Mouse (Mus musculus) lung, embryonic 14.5 days (tissue): ENCODE measurements around the gene Cnpy4. TPM values are rescaled to one million over a fixed set of nuclear protein-coding genes. Genes with fewer than 3 reads are reported as not detected.
A peak's percentile ranks its signal among the peaks of the same experiment; 100 is the strongest.

ENCODE experiments used
- ATAC-seq: fragments of 200-750 bp; cut with Nextera tagmentation; 2 replicates; pipeline ENCODE4 v1.8.0; 2017; ENCODE audit warnings: mild to moderate bottlenecking, moderate TSS enrichment, moderate library complexity; ENCODE audit not compliant: insufficient read depth
- DNase-seq: peaks from one replicate; pipeline ENCODE4 v3.0.0-alpha.2; 2015
- H3K27ac ChIP-seq: fragments of 300-500 bp; sonication (generic); 2 replicates; pipeline ENCODE4 v1.5.1; 2014; ENCODE audit warnings: low read depth, mild to moderate bottlenecking, moderate library complexity
- H3K27me3 ChIP-seq: fragments of 300-500 bp; sonication (generic); 2 replicates; pipeline ENCODE4 v1.6.1; 2014; ENCODE audit warnings: low read length, control low read depth; ENCODE audit not compliant: insufficient read depth
- H3K36me3 ChIP-seq: fragments of 300-500 bp; sonication (generic); 2 replicates; pipeline ENCODE4 v1.6.1; 2014; ENCODE audit warnings: control low read depth; ENCODE audit not compliant: insufficient read depth
- H3K4me1 ChIP-seq: fragments of 300-500 bp; sonication (generic); 2 replicates; pipeline ENCODE4 v1.6.1; 2014; ENCODE audit warnings: antibody characterized with exemption, control low read depth; ENCODE audit not compliant: insufficient read depth
- H3K4me2 ChIP-seq: fragments of 300-500 bp; sonication (generic); 2 replicates; pipeline ENCODE4 v1.6.1; 2014; ENCODE audit warnings: mild to moderate bottlenecking
- H3K4me3 ChIP-seq: fragments of 300-500 bp; sonication (generic); 2 replicates; pipeline ENCODE4 v1.5.1; 2014; ENCODE audit warnings: low read depth, low read length
- H3K9ac ChIP-seq: fragments of 300-500 bp; sonication (generic); 2 replicates; pipeline ENCODE4 v1.6.1; 2014
- H3K9me3 ChIP-seq: fragments of 300-500 bp; sonication (generic); 2 replicates; pipeline ENCODE4 v1.6.1; 2016; ENCODE audit warnings: low read depth, low read length, control low read depth
- CTCF ChIP-seq: IDR thresholded peaks from 2 replicates; pipeline ENCODE4 v1.5.1; 2016; ENCODE audit warnings: antibody characterized with exemption, low read depth
- WGBS: fragments of 180-500 bp; shearing (Covaris S2); extraction: QIAGEN DNeasy Blood & Tissue Kit; methylation state at CpG from one replicate; pipeline ENCODE4 v1.1.7; 2014; 5-methylcytosine and 5-hydroxymethylcytosine counted together
- polyA plus RNA-seq: library from polyadenylated mRNA; unstranded; fragments of >200 nt; fragmentation: Nextera tagmentation; extraction: Ambion mirVana; gene quantifications from 2 replicates; pipeline ENCODE4 v1.2.1, GENCODE M21; 2014

The Cnpy4 gene
- polyA plus RNA-seq, 1 experiment from 2014 or later, result 59.0 TPM

GRCm38 (mm10) chr5:138173217-138173616, 14.1 kb upstream of the Cnpy4 start:
- peak overlapping the region; percentile 80 for H3K4me2 ChIP-seq
- ATAC-seq (no peak), DNase-seq (no peak)
- no peak for TF ChIP-seq CTCF
- H3K27me3 ChIP-seq, result no peaks in the 10 kb centered on the region
- peaks cover 61% of the 10 kb centered on the region for H3K36me3 ChIP-seq
- H3K9me3 ChIP-seq, result no peaks in the 10 kb centered on the region
- H3K4me1 ChIP-seq, result 0 out of 2 replicates have a peak, but pooled peaks cover 7% of the 10 kb centered on the region
- no peak overlapping the region for H3K9ac ChIP-seq
- 66% methylated on average over 3 of the region's 3 CpGs for WGBS
- H3K4me3 ChIP-seq, result peak overlapping the region; percentile 81; the same call in 1 of the 2 replicates
- no peak overlapping the region for H3K27ac ChIP-seq

GRCm38 (mm10) chr5:138187661-138188306, 499 bp downstream of the Cnpy4 start:
- peak; percentile 89 for DNase-seq
- Histone ChIP-seq H3K9me3 (no peaks in the 10 kb centered on the region), H3K9ac (peak overlapping the region; percentile 67), H3K4me2 (peak overlapping the region; percentile 82), H3K27ac (peak overlapping the region; percentile 42; the same call in 1 of the 2 replicates), H3K4me3 (peak overlapping the region; percentile 71), H3K36me3 (peaks cover 33% of the 10 kb centered on the region), H3K4me1 (no peaks in the 10 kb centered on the region), H3K27me3 (no peaks in the 10 kb centered on the region)
- peak; percentile 88 for ATAC-seq
- under 1% methylated on average over 10 of the region's 10 CpGs for WGBS
- TF ChIP-seq CTCF, result no peak

GRCm38 (mm10) chr5:138193771-138194727, 6.8 kb downstream of the Cnpy4 start, which contains the start of gene Mblac1:
Gene Mblac1 (plus strand): TSS chr5:138194314.
- WGBS, result 6% methylated on average over 54 of the region's 54 CpGs
- Histone ChIP-seq H3K9me3 (no peaks in the 10 kb centered on the region), H3K27me3 (no peaks in the 10 kb centered on the region), H3K27ac (peak within 1 kb of the TSS; percentile 90), H3K4me3 (peak within 1 kb of the TSS; percentile 74), H3K4me2 (peak within 1 kb of the TSS; percentile 98), H3K36me3 (peaks cover 21% of the 10 kb centered on the region; the same call in 1 of the 2 replicates), H3K4me1 (peaks cover 5% of the 10 kb centered on the region; the same call in 1 of the 2 replicates), H3K9ac (peak within 1 kb of the TSS; percentile 83)
- ATAC-seq, result peak; percentile 84
- peak; percentile 92 for DNase-seq
- no peak for TF ChIP-seq CTCF

GRCm38 (mm10) chr5:138194755-138195345, 7.6 kb downstream of the Cnpy4 start:
- Histone ChIP-seq H3K4me3 (peak overlapping the region; percentile 74), H3K36me3 (peaks cover 17% of the 10 kb centered on the region; the same call in 1 of the 2 replicates), H3K9ac (peak overlapping the region; percentile 83), H3K27me3 (no peaks in the 10 kb centered on the region), H3K9me3 (no peaks in the 10 kb centered on the region), H3K4me2 (peak overlapping the region; percentile 98), H3K4me1 (peaks cover 5% of the 10 kb centered on the region; the same call in 1 of the 2 replicates), H3K27ac (peak overlapping the region; percentile 90)
- WGBS, result under 1% methylated on average over 29 of the region's 29 CpGs
- ATAC-seq (peak; percentile 71), DNase-seq (peak; percentile 70)
- 0 out of 2 replicates have a peak, but pooled peaks have one; percentile 19 for TF ChIP-seq CTCF

GRCm38 (mm10) chr5:138195463-138195862, 8.2 kb downstream of the Cnpy4 start:
- peaks cover 14% of the 10 kb centered on the region; the same call in 1 of the 2 replicates for H3K36me3 ChIP-seq
- ATAC-seq, result no peak
- no peak overlapping the region for H3K27ac ChIP-seq
- no peaks in the 10 kb centered on the region for H3K9me3 ChIP-seq
- H3K4me3 ChIP-seq, result peak overlapping the region; percentile 74
- no peak for TF ChIP-seq CTCF
- peak overlapping the region; percentile 83 for H3K9ac ChIP-seq
- peaks cover 5% of the 10 kb centered on the region; the same call in 1 of the 2 replicates for H3K4me1 ChIP-seq
- DNase-seq, result no peak
- WGBS, result 60% methylated on average over 7 of the region's 7 CpGs
- H3K27me3 ChIP-seq, result no peaks in the 10 kb centered on the region
- H3K4me2 ChIP-seq, result peak overlapping the region; percentile 98

DNA sequence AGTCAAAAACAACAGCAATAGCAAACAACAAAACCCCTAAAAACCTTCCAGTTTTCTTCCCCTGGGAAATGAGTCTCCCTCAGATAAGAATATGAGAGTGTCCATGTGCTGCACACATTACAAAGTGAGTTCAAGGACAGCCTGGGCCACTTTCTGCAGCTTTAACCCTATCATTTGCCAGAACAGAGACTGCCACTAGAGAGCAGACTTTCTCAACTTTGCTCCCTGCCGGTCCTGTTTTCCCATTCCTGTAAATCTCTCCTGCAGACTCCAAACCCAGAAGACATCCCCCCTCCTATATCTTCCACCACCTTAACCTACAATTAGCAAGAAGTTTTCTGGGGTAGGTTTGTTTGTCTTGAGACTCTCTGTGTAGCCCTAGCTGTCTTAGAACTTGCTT, 12.3 kb downstream of the Cnpy4 start:
- DNase-seq (peak; percentile 44), ATAC-seq (no peak)
- Histone ChIP-seq H3K36me3 (no peaks in the 10 kb centered on the region), H3K27me3 (no peaks in the 10 kb centered on the region), H3K9me3 (no peaks in the 10 kb centered on the region), H3K27ac (no peak overlapping the region), H3K4me1 (peaks cover 5% of the 10 kb centered on the region; the same call in 1 of the 2 replicates), H3K9ac (no peak overlapping the region), H3K4me2 (no peak overlapping the region), H3K4me3 (no peak overlapping the region)
- 4% methylated on average over 1 of the region's 1 CpGs for WGBS
- TF ChIP-seq CTCF, result peak; percentile 51
